Mouse (Mus musculus): ENCODE measurements around the gene Vmn1r176. TPM values are rescaled to one million over a fixed set of nuclear protein-coding genes. Genes with fewer than 3 reads are reported as not detected.

Gene Vmn1r176
- polyA plus RNA-seq (2012; rRNA removed) = not detected in 2 replicates

GRCm38 (mm10) chr7:23837272-23837671, at the start of gene Vmn1r176:
Vmn1r176 (minus strand) TSS chr7:23837372.

GRCm38 (mm10) chr7:23866349-23866748, 29.2 kb upstream of the Vmn1r176 start, which contains the start of gene Vmn1r177:
Vmn1r177 (minus strand) TSS chr7:23866449.

GRCm38 (mm10) chr7:23810543-23810942, 26.6 kb downstream of the Vmn1r176 start, which contains the start of gene Vmn1r175:
Vmn1r175 (minus strand) TSS chr7:23810643.

Other genes starting within 250 kb of the Vmn1r176 start
- not detected in 2 replicates for gene Vmn1r170, start 231.2 kb downstream of the Vmn1r176 start, polyA plus RNA-seq (2012; rRNA removed)
- not detected in 2 replicates for gene Vmn1r171, start 206.7 kb downstream of the Vmn1r176 start, polyA plus RNA-seq (2012; rRNA removed)
- not detected in 2 replicates for gene Vmn1r172, start 179.1 kb downstream of the Vmn1r176 start, polyA plus RNA-seq (2012; rRNA removed)
- not detected in 2 replicates for gene Vmn1r173, start 136.7 kb downstream of the Vmn1r176 start, polyA plus RNA-seq (2012; rRNA removed)
- gene Vmn1r174, start 85.1 kb downstream of the Vmn1r176 start, polyA plus RNA-seq (2012; rRNA removed) = not detected in 2 replicates
- gene Vmn1r175, start 26.7 kb downstream of the Vmn1r176 start, polyA plus RNA-seq (2012; rRNA removed) = not detected in 2 replicates
- not detected in 2 replicates for gene Vmn1r177, start 29.1 kb upstream of the Vmn1r176 start, polyA plus RNA-seq (2012; rRNA removed)
- not detected in 2 replicates for gene Vmn1r178, start 54.6 kb upstream of the Vmn1r176 start, polyA plus RNA-seq (2012; rRNA removed)
- gene Vmn1r179, start 89.6 kb upstream of the Vmn1r176 start, polyA plus RNA-seq (2012; rRNA removed) = not detected in 2 replicates
- gene Vmn1r180, start 113.3 kb upstream of the Vmn1r176 start, polyA plus RNA-seq (2012; rRNA removed) = not detected in 2 replicates
- not detected in 2 replicates for gene Vmn1r181, start 137.2 kb upstream of the Vmn1r176 start, polyA plus RNA-seq (2012; rRNA removed)
- not detected in 2 replicates for gene V1rd19, start 164.3 kb upstream of the Vmn1r176 start, polyA plus RNA-seq (2012; rRNA removed)
- not detected in 2 replicates for gene Vmn1r183, start 215.9 kb upstream of the Vmn1r176 start, polyA plus RNA-seq (2012; rRNA removed)
- gene Zfp180, start 244.6 kb upstream of the Vmn1r176 start, polyA plus RNA-seq (2012; rRNA removed) = 33.7 and 35.4 TPM in 2 replicates

All from central nervous system, embryonic 14 days (tissue).